Mouse (Mus musculus): ENCODE measurements around the gene Tmem14c.
"Not testable (repeated sequence)": the region's sequence is repeated elsewhere in the genome, so short reads cannot be mapped to it uniquely, and the experiment has no call there.

The Tmem14c gene

DNA sequence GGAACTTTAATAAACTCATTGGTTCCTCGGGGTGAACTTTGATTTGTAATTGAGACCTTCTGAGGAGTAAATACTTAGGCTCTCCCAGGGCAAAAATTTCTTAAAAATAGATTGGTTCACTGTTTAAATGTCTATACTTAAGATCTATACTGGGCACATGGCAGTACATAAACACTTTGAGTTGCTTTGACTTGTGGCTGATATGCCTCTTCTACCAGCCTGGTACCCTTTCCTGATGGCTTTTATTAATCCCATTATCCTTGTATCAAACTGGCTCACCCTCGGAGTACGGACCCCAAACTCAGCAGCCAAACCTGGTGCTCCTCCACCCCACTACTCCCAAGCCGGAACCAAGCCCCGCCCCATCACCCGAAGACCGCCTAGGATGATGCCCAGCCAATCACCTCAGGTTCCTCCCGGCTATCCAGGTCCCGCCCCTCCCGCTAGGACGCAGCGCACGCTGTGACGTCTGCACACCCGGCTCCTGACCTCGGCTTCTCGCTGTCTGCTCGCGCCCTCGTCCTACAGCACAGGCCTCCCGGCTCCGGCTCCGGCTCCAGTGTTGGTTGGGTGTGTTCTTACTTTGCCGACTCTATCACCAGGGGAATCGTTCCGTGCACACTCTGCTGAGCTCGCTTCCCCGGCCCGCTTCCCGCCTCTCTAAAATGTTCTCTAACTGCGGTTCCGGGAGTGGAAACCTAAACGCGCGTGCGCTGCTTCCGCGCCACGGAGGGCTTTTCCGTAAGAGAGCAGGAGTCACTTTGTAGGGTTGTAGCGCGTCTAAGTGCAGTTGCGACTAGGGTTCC, at the start of gene Tmem14c:
Tmem14c (plus strand) TSS at position 464 of the 806 bp plus-strand sequence.
- DNase-seq (ENCODE audit: low spot score) = peak; percentile 97

DNA sequence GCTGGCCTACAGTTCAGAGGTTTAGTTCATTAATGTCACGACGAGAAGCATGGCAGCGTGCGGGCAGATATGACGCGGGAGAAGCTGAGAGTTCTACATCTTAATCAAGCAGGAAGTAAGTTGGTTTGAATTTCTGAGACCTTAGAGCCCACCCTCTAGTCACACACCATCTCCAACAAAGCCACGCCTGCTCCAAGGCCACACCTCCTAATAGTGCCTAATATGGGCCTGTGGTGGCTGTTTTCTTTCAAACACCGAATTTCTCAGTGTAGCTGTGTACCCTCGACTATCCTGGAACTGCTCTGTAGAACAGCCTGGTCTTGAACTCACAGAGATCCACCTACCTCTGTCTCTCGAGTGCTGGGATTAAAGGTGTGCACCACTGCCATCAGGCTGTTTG, 48.5 kb upstream of the Tmem14c start:
- no peak for DNase-seq (ENCODE audit: low spot score)

DNA sequence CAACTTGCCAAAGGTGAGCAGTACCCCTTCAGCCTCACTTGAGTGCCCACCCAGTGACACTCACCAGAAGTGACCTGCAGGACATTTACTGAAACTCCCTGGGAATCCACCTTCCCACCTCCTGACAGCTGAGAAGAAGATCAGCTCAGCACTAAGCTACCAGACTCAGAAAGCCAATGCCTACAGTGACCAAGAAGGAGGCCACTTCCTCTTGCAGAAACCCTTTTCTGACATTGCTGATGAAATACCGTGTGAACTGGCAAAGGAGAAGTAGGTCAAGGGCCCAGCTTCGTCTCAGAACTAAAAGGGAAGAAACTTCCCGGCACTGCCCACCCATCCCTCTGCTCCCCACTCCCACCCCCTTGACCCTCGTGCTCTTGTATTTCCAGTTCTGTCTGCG, 47.5 kb upstream of the Tmem14c start:
- no peak for DNase-seq (ENCODE audit: low spot score)

DNA sequence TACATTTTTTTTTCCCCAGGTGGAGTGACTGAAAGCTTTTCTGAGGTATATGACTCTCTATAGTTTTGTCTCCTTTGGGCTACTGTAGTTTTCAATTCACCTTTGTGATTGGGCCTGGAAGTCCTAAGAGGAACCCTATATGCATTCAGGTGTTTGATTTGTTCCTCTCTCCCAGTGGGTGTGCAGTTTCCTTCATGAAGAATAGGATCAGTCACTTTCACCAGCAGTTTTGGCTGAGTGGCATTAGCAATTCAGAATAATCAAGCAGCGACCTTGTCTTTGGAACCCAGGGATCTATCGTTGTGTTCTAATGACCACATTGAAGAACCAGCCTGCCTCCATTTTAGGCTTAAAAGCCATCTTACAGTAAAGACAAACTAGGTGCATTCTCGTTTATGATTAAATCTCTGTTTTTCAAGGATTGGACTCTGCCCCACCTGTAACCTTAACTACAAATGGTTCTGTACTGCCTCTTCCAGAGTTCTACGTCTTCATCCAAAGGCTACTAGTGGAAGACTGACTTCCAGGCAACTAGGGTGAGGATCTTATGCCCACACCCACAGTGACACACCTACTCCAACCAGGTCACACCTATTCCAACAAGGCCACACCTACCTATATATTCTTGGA, 46.2 kb upstream of the Tmem14c start:
- DNase-seq (ENCODE audit: low spot score) = no peak

DNA sequence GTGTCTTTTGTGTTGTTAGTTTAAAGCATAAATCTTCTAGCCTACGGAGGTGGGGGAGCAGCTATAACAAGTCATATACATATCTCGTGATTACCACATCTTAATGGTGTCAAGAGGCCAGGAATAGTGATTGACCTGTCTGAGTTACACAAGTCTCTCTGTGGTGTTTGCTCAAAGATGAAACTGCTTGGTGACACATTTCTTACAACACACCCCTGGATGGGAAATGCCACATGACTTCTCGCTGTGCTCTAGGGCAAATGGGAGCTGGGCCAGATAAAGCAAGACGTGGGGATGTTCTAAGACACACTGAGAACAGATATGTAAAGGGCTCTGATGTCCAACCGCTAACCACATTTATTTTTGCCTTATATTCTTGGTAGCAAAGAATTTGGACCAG, 44.8 kb upstream of the Tmem14c start:
- peak; percentile 40 for DNase-seq (ENCODE audit: low spot score)

DNA sequence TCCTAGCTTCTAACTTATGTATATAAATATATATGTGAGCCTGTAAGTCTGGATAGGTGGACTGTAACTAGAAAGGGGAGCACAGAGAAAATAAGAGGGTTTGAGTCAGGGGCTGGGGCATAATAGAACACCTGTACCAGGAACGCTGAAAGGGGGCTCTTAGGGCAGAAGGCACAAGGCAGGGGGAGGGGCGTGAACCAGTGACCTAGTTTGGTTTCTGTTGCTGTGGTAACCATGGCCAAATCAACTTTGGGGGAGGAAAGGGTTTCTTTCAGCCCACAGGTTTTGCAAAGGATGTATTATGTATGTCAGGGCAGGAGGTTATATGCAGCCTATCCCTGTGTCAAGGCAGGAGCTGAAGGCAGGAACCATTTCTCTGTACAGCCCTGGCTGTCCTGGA, 44.3 kb upstream of the Tmem14c start:
- DNase-seq (ENCODE audit: low spot score) = no peak

DNA sequence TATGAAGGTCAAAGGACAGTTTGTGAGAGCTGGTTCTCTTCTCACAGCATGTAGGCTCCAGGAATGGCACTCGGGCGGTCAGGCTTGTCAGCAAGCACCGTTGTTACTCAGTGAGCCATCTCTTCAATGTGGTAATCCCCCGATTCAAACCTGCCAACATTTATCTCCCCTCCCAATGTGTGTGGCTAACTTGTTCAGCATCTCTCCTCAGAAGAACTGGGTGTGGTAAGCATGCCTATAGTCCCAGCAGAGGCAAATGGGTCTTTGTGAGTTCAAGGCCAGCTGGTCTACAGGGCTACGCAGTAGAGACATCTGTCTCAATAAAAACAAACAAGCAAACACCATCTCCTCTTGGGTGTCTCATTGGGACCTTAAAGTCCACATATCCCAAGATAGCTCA, 43.1 kb upstream of the Tmem14c start:
- no peak for DNase-seq (ENCODE audit: low spot score)

DNA sequence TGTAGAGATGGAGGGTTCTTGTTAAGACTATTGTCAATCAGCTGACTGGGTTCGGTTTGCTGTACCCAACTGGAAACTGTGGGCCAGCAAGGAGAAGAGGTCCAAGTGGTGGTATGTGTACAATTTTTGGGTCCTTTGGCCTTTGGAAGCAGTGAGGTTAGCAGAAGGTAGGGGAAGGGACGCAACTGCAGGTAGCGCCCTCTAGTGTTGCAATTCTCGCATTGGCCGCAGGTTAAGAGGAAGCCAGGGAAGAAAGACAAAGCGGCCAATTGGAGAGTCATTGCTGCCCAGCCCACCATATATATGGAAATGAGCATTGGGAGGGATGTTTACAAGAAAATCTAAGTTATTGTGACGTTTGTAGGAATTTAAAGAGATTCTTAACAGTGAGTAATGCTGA, 38.5 kb upstream of the Tmem14c start:
- peak; percentile 29 for DNase-seq (ENCODE audit: low spot score)

DNA sequence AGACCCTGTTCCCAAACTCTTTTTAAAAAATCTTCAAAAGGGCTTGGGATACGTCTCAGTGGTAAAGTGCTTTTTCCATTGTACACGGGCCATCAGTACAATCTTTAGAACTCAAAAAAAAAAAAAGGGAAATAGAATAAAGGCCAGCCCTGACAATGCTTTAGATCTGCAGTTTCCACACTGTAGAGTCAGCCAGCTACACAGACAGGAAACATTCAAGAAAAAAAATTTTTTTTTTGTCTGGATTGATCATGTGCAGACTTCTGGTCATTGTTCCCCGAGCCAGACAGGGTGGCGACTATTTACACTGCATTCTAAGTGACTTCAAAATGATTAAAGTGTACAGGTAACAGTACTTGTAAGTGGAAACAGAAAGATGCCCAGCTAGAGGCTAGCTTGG, 37.4 kb upstream of the Tmem14c start:
- no peak for DNase-seq (ENCODE audit: low spot score)

DNA sequence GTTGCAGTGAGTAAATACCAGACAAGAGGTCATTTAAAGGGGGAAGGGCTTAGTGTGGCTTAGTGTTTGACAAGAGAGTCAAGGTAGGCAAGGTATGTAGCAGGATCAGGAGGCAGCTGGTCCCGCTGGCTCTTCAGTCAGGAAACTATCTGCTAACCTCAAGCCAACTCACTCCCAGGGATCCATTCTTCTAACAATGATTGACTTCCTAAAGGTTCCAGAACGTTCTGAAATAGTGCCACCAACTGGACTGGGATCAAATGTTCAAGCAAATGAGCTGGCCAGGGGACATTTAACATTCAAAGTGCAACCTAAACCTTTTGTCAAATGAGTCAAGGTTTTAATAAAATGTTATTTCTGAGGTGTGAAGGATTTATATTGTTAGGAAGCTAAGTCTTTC, 36.8 kb upstream of the Tmem14c start:
- DNase-seq (ENCODE audit: low spot score) = no peak

DNA sequence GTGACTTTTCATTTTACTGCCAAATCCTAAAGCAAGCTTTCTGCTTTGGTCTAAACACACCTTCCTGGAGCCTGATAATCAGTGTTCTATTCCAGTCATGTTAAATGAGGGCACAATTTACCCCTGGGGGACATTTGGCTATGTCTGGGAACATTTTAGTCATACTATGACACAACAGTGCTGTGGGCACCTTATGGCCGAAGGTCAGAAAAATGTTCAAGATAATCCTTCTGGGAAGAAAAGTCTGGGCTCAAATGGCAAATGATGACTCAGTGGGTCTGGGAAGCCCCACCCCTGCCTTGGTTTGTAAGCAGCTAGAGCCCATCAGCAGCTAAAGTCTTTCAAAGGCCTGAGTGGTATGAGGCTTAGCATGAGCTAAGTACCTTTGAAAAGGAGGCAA, 33.3 kb upstream of the Tmem14c start:
- DNase-seq (ENCODE audit: low spot score) = no peak

DNA sequence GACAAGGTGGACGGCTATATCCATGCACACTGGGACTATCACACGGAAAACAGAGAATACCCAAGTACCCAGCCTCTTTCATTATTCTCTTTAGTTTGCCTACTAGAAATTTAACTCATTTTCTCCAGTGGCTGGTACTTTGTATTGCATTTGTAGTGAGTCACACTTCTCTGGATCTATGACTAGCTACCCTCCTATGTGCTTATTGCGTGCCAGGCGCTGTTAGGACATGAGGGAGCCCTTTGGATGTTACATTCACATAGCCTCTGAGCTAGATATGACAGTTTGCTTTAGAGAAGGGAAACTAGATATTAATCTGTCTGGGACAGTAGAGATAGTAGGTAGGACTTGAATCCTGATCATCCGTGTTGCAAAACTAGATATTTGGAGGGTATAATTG, 30.0 kb upstream of the Tmem14c start:
- no peak for DNase-seq (ENCODE audit: low spot score)

DNA sequence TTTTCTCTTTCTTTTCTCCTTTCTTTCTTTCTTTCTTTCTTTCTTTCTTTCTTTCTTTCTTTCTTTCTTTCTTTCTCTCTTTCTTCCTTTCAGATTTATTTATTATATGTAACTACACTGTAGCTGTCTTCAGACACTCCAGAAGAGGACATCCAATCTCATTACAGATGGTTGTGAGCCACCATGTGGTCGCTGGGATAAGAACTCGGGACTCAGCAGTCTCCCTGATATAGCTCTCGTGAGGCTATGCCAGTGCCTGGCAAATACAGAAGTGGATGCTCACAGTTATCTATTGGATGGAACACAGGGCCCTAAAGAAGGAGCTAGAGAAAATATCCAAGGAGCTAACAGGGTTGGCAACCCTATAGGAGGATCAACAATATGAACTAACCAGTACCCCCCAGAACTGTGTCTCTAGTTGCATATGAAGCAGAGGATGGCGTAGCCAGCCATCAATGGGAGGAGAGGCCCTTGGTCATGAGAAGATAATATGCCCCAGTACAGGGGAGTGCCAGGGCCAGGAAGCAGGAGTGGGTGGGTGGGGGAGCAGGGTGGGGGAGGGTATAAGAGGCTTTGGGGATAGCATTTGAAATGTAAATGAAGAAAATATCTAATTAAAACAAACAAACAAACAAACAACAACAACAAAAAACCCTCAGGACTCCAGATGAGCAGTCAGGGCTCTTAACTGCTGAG, 28.3 kb upstream of the Tmem14c start:
- not testable (repeated sequence) for DNase-seq (ENCODE audit: low spot score)

DNA sequence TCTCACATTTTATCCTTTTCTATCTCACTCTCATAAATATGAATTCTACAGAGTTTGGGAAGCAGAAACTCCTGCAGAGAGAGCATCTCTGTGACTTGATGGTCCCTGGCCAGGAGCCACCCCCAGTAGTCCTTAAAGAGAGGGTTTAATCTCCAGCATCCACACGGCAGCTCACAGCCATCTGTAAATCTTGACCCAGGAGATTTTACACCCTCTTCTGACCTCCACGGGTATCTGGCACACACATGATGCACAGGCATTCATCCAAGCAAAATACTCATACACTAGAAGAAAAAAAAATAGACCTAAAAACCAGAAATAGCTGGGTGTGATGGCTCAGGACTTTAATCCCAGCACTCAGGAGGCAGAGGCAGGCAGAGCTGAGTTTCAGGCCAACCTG, 27.7 kb upstream of the Tmem14c start:
- DNase-seq (ENCODE audit: low spot score) = no peak

DNA sequence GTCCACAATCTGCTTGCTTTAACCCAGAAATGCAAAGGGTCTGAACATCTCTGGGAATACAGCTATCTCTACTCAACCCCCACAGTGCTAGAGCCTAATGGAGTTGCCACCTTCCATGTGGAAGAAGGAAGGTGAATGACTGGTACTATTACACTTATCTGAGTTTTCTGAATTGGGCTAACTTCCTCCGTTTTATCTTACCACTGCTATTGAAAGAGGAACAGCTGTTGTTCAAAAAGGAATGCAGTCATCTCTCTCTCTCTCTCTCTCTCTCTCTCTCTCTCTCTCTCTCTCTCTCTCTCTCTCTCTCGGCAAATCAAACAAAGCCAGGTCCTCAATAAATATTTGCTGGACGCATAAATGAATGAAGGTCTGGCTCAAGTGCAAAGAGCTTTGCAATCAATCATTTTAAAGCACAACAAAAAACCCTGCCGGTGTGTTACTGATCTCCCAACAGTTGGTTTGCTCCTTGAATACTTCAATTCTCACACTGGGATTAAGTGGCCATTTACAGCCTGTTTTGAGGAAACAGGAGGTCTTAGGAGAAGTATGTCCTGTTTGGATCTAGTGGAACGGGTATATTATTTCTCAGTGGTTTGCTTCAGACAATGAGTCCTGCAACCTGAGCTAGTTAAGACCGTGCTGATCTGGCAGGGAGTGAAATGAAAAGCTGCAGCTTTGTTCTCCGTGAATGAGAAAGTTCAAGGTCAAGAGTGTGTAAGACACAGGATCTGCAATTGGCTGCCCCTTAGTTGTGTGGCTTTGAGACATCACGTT, 21.4 kb upstream of the Tmem14c start:
- DNase-seq (ENCODE audit: low spot score) = no peak

DNA sequence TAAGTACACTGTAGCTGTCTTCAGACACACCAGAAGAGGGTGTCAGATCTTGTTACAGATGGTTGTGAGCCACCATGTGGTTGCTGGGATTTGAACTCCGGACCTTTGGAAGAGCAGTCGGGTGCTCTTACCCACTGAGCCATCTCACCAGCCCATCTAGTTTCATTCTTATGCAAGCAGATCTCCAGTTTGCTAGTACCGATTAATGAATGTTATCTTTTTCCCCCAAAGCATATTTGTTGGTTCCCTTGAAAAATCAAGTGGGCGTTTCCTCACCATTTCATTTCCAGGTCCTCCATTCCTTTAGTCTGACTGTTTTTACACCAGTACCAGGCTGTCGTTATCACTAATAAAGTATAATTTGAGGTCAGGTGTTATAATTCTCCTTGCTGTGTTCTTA, 17.6 kb upstream of the Tmem14c start:
- DNase-seq (ENCODE audit: low spot score) = not testable (repeated sequence)

DNA sequence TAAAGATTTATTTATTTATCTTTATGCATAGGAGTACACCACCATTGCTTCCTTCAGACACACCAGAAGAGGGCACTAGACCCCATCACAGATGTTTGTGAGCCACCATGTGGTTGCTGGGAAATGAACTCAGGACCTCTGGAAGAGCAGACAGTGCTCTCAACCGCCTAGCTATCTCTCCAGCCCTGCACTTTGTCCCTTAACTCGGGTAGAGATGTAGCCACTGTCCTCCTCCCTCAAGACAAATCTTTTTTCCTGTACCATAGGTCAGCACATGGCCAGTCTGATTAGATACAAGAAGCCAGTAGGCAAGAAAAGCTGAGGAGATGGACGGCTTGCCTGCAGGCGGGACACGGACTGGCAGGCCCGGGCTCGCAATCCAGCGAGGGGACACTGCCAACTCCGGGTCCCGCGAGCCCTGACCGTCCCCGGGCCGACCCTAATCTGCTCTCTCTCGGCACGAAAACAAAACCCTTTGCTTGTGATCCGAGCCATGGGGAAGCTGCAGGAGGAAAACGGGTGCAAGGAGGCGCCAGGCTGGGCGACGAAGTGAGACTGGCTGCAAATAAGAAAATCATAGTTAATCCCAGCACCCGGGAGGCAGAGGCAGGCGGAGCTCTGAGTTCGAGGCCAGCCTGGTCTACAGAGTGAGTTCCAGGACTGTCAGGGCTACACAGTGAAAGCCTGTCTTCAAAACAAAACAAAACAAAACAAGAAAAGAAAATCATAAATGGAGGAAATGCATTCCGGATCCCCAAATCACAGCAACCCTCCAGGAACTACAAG, 15.8 kb upstream of the Tmem14c start:
- peak; percentile 61 for DNase-seq (ENCODE audit: low spot score)

DNA sequence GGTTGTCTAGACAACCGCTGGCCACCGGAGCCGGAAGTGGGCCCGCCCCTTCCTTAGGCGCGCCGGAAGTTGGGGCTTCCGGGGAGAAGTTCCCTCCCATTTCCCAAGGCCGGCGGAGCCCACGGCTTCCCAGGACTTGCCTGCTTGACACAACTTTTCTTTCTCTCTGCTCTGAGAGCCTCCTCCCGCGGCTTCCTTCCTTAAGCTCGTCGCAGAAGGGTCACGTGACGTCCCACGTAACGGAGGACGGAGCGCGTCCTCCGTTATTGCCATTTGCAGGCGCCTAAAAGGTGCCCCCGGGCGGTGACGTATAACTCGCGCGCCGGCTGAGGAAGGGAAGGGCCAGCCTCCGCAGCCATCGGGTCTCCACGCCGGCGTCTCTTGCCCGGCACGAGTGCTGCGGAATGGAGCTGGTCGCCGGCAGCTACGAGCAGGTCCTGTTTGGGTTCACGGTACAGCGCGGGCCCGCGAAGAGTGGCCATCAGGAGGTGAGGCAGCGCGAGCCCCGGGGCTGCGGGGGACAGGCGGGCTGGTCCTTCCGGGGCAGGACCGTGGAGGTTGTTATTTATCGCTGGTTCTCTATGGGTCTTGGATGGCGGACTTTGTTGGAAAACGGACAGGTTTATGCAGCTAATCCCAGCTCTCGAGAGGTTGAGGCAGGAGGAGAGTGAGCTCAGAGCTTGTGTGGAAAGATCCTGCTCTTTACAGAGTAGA, 15.0 kb upstream of the Tmem14c start, which contains the start of gene Pak1ip1:
Pak1ip1 (plus strand) TSS at position 98 of the 714 bp plus-strand sequence.
- peak; percentile 92 for DNase-seq (ENCODE audit: low spot score)

DNA sequence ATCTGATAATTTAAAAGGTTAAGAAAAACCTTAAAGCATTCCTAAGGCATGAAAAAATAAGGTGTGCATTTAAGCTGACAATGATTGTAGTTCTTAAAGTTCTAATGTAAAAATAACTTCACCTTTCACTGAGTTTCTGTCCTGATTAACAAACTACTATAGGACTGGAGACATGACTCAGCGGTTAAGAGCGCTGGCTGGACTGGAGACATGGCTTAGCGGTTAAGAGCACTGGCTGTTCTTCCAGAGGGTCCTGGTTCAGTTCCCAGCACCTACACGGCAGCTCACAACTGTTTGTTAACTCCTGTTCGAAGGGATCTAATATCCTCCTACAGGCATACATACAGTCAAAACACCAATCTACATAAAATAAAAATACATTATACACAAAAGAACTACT, 14.1 kb upstream of the Tmem14c start:
- no peak for DNase-seq (ENCODE audit: low spot score)

DNA sequence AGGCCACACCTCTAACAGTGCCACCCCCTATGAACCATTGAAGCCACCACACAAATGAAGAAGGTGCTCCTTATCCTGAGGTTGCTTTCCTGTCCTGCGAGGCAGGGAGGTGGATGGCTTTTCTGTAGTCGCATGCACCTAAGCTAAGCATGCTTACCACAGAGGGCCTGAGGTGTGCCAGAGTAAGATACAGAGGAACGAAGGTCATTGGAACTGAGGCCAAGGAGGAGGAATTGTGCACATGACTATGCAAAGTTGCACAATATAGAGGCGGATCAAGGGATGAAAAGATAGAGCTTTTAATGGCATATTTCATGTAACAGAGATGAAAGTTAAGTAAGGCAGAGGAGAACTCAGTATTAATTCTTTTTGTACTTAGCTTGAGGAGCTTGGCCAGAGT, 9.8 kb upstream of the Tmem14c start:
- DNase-seq (ENCODE audit: low spot score) = no peak

DNA sequence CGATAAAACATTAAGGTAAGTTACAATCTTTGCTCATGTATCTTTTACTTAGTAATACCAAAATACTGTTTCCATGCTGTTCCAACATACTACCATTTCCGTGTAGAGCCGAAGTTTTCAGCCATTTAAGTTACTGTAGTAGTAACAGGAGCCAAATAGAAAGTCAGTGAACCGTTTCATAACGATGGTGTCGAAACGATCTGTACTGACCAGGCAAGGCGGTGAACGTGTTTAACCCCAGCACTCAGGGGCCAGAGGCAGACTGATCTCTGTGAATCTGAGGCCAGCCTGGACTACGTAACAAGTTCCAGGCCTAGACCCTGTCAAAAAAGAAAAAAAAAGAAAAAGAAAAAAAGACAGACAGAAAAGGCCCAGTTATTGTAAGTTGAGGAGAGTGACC, 7.8 kb upstream of the Tmem14c start:
- no peak for DNase-seq (ENCODE audit: low spot score)

Data from yolk sac, embryonic 10.5 days (tissue).